Mouse (Mus musculus) thymus, postnatal 4 days (tissue): ENCODE measurements at regions not wholly inside any gene's neighbourhood (a gene's known extent, or its start where the extent isn't known, plus 50 kb on each side); places are given as distances from the start of the nearest gene placed in this dataset.
A peak's percentile ranks its signal among the peaks of the same experiment; 100 is the strongest.

Source experiments
- DNase-seq: peaks from one replicate; pipeline ENCODE4 v3.0.0; 2021

DNA sequence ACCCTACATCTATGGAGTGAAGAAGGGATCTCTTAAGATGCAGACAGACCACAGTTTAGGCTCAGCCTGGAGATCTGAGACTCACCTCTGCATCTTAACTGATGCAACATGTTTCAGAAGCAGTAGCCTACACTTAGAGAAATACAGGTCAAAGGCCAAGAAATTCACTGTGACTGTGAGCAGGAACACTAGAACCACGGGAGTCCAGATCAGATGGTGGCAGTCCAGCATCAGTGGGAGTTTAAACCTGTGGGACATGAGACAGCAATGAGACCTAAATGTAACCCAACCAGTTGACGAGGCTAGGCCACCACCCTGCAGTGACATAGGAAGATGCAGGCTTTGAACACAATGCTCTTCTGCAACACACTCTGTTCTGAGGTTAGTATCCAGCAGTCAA is 511.1 kb upstream of the Mgmt start:
- DNase-seq: no peak

DNA sequence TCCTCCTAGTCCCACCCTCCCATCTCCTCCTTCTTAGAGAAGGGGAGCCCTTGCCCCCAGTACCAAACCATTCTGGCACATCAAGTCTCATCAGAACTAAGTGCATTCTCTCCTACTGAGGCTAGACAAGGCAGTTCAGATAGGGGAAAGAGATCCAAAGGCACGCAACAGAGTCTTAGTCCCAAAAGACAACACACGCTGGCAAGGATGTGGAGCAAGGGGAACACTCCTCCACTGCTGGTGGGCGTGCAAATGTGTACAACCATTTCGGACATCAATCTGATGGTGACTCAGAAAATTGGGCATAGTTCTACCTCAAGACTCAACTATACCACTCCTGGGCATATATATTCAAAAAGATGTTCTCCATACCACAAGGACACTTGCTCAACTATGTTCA is 506.7 kb upstream of the Mgmt start:
- DNase-seq: no peak

DNA sequence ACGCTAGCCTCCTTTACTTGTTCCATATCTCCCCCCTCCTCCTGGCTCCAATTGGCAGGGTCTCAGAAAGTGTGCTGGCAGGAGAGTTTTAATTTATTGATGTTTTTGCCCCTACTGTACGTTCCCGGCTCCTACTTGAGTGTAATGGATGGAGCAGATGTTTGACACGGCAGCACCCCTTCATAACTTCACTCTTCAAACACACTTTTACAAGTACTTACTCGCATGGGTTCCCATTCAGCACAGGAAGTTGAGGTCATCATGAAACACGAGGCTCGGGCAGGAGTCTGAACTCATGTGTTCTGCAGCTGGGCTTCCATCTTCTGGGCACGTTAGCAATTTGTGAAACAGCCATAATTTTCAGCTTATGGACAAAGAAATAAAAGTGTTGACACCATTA is 504.3 kb upstream of the Mgmt start:
- no peak for DNase-seq

DNA sequence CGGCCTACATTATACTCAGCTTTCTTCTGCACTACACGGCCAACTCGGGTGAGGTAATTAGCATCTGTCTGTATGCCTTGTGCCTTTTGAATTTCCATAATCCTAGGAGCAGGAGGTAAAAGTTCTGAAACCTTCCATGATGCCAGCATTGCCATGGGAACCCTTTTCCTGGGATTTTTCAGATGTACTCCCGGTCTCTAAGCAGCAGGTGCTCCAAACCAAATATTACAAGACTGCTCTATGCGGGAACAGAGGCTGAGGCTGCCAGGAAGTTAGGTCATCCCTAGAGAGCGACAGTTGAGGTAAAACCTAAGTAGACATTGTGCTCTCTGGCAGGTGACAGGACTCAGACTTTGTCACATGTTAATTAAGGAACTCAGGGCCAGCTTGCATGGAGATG is 501.0 kb upstream of the Mgmt start:
- no peak for DNase-seq

DNA sequence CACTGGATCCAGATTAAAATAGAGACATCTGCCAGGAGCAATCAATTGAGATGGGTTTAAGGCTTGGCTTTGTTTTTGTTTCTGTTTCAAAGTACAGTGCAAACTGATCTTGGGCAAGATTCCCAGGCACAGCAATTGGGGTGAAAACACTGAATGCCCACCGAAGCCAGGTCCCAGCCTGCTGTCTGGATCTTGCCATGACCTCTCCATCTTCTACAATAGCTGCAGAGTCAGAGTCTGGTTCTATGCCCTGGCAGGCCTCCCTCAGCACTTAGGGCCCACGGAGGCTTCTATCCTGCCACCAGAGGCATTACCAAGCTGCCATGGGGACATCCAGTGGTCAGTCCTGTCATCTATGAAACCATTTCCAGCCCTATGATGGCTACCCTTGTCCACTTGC is 498.6 kb upstream of the Mgmt start:
- DNase-seq: no peak

DNA sequence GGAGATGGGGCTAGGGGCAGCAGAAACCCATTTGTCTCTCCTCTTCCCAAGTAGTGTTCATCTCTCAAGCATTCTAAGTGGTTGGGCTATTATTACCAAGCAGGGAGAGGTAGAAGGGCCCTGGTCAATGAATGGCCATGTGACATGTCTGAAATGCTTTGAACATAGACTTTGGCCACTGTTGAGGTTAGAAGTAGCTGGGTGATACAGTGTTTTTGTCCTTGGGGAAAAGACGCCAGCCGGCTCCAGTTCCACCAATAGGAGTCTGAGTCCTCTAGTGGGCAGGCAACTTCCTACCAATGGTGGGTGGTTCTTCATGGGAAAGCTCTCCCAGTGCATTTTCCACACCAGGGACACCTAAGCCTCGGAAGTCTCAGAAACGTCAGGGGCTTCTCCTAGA is 497.3 kb upstream of the Mgmt start:
- no peak for DNase-seq

DNA sequence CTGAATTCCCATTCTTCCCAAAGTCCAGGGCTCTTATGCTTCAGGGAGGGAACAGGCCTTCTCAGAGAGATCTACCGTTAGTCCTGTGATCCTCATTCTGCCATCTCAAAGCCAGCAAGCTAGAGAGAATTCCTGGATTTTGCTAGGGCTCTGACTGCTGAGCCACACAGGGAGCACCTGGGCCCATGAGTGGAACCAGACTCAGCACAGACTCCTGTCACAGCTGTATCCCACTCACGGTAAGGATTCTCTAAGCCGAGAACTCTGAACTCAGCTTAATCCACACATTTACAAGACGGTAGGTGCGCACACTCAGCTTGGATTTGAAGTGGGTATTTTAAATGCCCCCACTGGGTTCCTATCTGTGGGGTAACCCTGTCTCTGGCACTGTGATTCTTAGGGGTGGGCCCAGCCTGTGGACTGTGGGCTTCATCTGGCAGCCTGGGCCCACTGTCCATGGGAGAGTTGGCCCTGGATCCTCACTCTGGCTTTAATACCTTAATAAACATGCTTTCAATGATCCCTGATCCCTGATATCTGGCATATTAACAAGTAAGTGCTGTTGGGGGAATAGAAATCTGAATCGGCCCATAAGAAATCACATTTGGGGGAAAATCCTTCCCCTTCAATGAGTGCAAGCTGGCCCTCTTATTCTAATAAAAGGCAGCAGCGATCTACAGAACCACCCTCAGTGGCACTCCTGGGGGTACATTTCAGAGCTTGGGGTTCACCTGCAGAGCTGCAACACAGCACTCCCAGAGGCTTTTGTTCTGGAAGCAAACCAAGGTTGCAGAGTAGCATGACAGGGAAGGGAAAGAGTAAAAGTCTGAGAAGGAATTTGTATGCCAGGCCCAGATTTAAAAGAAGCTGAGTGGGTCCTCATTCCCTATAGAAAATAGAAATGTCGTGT is 491.5 kb upstream of the Mgmt start:
- no peak for DNase-seq

DNA sequence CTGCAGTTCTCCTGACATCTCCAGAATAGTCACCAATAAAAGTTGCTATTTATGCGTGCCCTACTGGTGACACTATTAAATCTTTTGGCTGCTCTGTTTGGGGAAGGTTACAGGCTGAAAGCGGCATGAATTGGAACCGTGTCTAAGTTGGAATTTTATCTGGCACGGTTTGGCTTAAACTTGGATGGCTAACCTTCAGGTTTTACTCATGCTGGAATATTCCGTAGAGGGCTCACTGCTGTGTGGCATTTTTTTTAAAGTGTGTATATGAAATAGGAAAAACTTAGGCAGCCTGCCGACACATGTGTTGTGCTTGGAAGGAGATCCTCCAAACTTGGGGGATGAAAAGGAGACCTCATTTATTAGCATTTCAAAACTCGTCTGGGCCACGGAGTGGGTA is 489.0 kb upstream of the Mgmt start:
- DNase-seq: no peak

DNA sequence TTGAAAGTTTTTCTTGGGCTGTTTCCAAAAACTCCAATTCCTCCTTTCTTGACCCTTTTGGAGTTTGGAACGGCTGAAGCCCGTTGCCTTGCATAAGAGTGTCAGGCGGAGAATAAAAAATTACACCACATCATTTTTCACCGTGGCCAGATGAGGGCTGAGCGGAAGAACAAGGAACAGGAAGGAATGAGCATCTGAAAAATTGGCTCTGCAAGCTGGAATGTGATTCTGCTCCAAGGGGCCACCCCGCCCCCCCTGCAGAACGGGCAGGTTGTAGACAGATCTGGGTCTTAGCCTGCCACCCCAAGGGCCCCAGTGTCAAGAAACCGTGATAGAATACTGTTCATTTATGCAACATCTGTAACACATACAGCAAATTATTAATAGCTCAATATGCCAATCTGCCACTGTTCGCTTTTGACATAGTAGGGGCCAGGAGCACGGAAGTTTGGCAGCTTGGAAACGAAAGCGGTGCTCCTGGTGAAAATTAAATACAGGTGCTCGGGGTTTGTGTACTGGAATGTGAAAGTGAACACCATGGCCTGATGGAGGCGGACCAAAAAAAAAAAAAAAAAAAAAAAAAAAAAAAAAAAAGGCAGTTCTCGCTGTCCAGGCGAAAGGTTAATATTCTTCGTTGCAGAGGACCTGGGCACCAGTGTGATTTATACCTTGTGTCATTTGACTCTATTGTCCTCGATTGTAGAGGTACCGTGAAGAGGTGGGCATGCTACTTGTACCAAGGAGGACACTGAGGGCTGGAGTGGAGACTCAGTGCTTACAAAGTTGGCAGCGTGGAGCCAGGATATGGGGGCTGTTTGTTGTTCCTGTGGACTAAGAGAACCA is 487.9 kb upstream of the Mgmt start:
- no peak for DNase-seq

DNA sequence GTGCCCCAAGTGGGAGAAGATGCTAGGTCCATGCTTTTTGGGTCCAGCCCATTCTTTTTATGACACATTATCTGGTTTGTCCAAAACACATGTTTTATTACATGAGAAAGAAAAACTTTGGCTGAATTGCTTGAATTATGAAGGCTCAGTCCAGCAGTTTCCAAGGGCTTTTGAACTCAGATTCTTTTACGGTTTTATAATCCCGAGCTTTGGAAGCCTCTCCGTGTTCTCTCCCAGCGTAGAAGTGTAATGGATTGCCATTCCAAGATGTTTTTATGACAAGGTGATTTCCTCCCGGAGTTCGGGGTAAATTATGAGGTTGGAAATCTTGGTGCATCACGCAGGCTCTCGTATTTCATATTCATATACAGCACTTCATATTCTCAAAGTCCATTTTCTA is 479.6 kb upstream of the Mgmt start:
- DNase-seq: no peak

DNA sequence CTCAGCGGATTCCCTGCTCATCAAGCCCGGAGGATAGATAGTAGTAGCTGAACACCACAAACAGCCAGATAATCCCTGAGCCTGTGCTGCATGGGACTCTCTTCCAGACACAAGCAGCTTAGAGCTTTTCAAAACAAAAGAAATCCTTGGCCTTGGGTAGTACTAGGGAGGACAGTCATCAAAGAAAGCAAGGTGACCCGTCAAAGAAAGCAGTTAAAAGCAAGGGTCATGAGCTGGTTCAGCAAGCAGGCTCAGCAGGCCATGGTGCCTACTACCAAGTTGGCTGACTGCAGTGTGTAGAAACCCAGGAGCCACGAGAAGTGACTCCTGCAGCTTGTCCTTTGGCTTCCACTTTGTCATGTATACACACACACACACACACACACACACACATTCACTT is 477.1 kb upstream of the Mgmt start:
- DNase-seq: no peak

DNA sequence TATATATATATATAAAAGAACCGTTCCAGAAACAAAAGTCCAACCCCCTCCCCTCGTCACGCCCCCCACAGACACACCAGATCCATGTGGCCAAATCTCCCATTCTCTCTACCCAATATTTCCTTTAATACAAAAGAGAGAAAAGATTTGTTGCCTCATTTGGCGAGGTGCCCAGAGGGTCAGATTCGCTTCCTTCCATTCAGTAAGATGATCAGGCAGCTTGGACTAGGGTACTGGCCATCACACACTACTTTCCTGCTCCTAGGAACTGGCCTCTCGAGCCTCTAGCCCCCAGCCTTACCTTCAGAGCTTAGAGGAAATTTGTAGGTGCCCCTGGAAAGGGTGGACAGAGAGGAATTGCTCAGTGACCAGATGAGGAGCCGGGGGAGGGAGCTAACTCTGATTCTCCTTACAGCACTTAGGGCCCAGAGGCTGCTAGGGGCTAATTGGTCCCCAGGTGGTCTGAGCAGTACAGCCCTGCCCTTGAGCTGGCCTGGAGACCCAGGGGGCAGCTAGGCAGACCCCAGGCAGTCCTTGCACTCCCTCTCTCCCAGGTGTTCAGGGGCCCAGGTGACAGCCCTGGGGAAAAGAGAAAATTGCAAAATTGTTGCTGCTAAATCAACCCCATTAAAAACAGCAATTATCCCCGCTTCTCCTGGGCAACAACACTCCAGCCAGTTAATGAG is 470.4 kb upstream of the Mgmt start:
- no peak for DNase-seq

DNA sequence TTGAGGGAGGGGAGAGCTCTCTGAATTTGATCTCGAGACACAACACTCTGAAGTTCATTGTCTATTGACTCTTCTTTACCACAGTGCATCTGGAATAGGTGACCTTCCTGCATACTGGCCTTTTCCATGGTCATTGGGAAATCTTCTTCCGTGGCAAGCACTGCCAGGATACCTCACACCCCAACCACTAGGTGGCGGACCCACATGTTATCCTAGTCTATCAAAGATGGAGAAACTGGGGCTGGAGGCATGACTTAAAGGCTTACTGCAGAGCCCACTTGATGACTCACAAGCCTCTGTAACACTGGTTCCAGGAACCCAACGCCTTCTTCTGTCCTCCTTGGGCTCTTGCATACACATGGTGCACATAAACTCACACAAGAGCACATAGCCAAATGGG is 467.2 kb upstream of the Mgmt start:
- peak; percentile 10 for DNase-seq

DNA sequence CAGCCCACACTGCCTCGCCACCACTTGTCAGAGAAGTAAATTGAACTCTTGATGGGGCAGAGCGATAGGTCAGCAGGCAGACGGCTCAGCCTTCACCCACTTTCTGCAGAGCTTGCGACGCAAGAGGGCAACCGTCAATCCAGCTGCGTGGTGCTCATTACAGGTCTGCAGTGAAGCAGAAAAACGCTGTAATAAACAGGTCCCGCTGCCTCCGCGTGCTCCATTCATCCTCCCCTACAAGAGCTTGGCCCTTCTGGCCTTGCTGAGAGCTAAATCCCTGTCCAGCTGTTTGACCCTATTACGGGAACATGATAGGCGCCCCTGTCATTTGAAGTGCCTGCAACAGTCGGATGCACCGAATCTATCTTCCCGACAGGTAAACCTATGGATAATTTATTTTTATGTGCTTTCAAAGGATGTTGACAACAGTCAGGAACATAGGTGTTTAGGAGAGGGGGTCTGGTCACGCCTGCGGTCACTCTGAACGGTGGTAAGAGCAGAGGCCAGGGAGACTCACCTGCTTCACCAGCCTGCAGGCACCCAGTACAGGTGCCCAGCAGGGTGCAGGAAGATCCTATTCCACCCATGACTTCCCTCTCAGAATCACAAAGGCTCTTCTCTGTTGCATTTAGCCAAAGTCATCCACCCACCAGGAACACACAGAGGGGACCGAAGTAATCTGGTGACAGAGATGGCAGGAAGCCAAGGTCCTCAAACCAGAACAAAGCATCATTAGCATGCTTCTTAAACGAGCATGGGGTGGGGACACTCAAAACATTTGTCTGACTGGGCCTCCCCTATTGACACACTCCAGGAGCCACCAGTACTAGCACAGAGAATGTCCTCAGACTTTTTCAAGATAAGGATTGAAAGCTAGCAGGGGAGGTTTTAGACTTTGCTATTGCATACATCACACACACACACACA is 464.1 kb upstream of the Mgmt start:
- no peak for DNase-seq

DNA sequence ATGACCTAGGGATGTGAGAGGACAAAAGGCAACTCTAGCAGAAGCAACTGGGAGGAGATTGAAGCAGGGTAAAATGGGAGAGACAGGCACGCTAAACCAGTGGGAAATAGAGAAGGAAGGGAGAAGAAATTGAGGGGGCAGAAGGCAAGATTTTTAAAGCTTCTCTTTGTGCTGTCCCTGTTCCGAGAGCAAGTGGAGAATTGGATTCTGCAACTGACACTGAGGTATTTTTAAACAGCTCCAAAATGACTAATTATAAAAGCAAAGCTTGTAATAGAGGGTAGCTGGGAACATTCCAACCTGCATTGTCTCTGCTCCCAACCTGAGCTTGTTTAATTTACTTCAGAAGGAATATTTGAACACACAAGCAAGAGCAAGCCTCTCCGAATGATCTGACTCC is 460.7 kb upstream of the Mgmt start:
- no peak for DNase-seq

DNA sequence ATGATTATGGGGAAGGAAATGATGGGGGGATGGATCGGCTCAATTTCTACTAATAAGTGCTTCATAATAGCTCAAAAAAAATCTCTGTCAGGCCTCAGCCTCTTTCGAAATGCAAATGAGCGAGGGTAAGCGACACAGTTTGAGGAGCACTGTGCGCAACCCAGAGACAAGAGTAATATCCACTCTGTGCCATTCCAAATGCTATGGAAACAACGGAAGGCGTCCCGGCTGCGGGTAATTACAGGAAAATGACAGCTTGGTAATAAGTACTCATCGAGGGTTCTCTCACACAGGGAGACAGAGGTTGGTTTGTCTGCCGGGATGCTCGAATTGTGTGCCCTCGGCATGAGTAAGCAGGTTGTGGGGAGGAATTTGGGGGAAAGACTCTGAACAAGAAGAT is 459.9 kb upstream of the Mgmt start:
- DNase-seq: no peak

DNA sequence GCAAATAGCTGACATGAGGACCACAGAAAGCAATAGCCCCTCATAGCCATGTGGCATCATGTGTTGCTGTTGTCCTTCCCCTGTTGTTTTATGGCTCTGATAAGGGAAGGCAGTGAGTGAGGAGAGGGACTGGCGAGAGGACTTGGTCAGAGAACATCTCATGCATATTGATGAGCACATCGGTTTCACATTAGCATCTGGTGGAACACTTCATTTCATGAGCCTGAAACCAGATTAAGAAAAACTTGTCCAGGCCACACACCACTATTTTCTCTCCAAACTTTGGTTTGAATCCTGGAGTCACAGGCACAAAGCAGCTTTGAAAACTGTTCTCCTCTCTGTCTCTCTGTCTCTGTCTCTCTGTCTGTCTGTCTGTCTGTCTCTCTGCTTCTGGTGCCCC is 451.0 kb upstream of the Mgmt start:
- DNase-seq: no peak

DNA sequence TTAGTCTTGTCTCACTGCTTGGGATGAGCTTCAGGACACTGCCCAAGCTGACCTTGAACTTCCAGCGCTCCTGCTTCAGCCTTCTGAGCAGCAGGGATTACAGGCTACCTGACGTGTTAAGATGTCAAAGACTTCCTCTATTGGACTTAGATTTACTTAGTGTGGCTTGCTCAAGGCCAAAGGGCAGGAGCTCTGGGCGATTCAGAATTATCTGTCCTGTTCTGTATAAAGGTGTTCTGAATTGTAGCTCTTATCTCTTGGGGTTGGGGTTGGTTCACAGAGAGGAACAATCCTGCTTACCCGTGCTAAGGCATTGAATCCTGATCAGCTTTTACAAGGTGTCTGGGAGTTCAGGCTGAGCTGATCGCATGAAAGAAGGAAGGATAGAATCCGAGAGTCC is 449.3 kb upstream of the Mgmt start:
- no peak for DNase-seq

DNA sequence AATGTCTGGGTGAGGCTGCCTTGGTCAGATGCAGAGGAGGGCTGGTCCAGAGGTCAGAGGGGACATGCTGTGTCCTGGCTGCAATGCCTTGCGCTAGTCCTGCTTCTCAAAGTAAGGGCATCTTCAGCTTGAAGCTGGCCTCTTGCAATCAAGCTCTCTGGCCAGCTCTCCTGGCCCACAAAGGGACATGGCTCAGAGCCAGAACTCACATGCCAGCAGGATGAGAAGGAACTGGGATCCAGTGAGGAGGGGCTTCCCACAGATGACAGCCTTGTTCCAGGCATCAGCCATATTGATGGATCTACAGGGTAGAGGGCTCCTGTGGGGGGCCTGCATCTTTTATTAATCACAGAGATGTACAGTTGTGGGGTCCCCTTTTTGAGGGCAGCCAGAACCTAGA is 445.1 kb upstream of the Mgmt start:
- no peak for DNase-seq

DNA sequence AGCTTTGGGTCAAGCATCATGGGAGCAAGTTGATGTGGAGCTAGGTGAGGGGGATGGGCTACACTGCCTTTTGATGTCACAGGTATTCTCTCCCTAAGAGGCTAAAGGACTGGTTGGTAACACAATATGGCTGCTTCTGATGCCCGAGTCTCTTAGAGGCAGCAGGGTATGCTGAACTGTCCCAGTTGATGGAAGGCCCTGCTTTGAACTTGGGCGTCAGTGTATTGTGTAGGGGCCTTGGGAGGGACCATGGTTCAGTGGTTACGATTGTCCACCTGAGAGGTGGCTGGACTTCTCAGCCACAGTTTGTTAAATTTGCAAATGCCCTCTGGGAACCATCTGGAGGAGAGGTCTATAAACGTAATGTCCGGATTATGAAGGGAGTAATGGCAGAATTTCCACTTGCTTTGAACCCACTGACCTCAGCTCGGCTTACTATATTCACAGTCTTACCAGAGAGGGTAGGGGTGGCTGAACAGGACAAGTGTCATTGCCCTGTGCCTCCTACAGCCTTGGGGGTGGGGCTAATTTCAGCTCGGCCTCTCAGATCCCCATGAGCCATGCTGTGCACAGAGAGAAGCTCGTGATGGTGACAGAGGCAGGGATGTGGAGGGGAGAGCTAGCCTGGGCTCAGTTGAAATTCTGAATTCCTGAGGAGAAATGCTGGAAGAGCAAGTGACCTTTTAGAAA is 442.6 kb upstream of the Mgmt start:
- DNase-seq: no peak

DNA sequence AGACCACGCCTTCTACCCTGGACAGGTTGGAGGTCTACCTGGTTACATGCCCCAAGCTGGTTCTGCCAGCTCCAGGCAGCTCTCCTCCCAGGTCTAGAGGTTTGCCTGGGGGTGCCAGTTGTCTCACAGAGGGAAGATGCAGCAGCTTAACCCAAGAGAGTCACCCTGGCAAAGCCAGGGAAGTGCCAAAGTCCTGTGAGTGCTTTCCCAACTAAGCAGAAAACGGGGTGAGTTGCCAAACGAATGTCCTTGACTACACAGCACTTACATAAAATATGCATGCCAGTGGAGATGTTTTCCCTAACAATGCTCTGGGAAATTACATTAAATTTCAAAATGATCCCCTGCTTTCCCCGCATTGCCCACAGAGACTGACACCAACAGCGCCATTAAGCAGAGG is 441.9 kb upstream of the Mgmt start:
- no peak for DNase-seq

DNA sequence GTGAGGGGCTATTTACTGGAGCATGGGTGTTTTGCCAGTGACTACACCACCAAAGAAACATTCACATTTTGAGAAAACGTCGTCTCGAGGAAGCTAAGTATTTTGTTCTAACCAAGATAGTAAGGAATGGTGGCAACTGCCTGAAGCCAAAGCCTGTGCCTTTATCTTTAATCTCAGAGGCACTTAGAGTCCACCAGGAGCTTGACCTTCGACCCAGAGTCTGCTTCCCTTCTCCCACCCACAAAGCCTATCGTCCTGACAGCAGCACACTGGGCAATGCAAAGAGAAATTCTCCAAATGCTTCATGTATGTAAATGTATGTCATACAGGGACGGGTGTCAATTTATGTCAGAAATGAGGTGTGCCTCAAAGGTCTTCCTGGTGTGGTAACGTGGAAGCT is 437.2 kb upstream of the Mgmt start:
- DNase-seq: no peak
